Mouse (Mus musculus) forebrain, embryonic 10.5 days (tissue): ENCODE data around the gene Dnajb4. TPM values are rescaled to one million over a fixed set of nuclear protein-coding genes. Genes with fewer than 3 reads are reported as not detected.
A peak's percentile ranks its signal among the peaks of the same experiment; 100 is the strongest.
"Not testable (repeated sequence)": the region's sequence is repeated elsewhere in the genome, so short reads cannot be mapped to it uniquely, and the experiment has no call there.

Experiments used
- DNase-seq: peaks from one replicate; pipeline ENCODE4 v3.0.0-alpha.2; 2017; ENCODE audit warnings: low spot score; ENCODE audit errors: extremely low spot score
- H3K27ac ChIP-seq: fragments of 300-500 bp; sonication (generic); 2 replicates; pipeline ENCODE4 v1.5.1; 2016; ENCODE audit warnings: mild to moderate bottlenecking
- H3K27me3 ChIP-seq: fragments of 300-500 bp; sonication (generic); 2 replicates; pipeline ENCODE4 v1.6.1; 2016; ENCODE audit warnings: mild to moderate bottlenecking; ENCODE audit not compliant: poor library complexity, severe bottlenecking
- H3K36me3 ChIP-seq: fragments of 300-500 bp; sonication (generic); replicated peaks from 2 replicates; pipeline ENCODE4 v1.6.1; 2016; ENCODE audit warnings: mild to moderate bottlenecking, moderate library complexity
- H3K4me1 ChIP-seq: fragments of 300-500 bp; sonication (generic); 2 replicates; pipeline ENCODE4 v1.6.1; 2016
- H3K4me3 ChIP-seq: fragments of 300-500 bp; sonication (generic); 2 replicates; pipeline ENCODE4 v1.5.1; 2016; ENCODE audit warnings: mild to moderate bottlenecking, moderate library complexity
- H3K9me3 ChIP-seq: fragments of 300-500 bp; sonication (generic); 2 replicates; pipeline ENCODE4 v1.6.1; 2016; ENCODE audit warnings: mild to moderate bottlenecking, moderate library complexity
- WGBS: fragments of 180-500 bp; shearing (Covaris S2); methylation state at CpG from one replicate; pipeline ENCODE4 v1.1.7; 2016; 5-methylcytosine and 5-hydroxymethylcytosine counted together
- polyA plus RNA-seq: library from polyadenylated mRNA; unstranded; fragments of >200 nt; fragmentation: Nextera tagmentation; extraction: Ambion mirVana; gene quantifications from 2 replicates; pipeline ENCODE4 v1.2.1, GENCODE M21; 2016

Dnajb4 gene
- polyA plus RNA-seq, result 16.2 and 18.8 TPM in 2 replicates

DNA sequence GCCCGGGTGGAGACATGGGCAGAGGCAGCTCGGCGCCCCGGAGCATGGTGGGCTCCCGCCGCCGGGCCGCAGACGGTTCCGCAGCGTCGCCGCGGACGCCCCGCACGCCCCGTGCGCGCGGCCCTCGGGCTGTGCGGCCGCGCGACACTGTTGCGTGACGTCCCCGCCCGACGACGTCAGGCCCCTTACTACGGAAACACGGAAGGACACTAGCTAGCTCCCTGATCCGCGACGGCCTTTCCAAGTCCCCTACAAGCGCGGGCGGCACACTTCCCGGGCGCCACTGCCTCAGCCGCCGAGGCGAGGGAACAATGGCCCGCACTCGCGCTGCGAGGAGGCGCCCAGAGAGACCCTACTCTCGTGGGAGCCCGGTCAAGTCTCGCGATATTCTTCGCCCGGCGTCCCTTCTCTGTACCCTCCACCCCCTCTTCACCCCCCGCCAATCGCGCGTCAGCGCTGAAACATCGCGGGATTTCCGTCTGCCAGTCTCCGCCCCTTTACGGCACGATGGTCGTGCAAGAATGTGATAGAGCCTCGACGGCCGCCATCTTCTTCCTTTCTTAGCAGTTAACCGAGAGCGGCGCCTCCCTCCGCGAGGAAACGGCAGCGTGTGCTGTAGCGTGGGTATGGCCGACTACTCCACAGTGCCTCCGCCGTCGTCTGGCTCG is at the start of gene Dnajb4, which contains the start of gene Fubp1:
Dnajb4 (minus strand) TSS at position 336 of the 668 bp plus-strand sequence.
Fubp1 (plus strand) TSS at position 456 of the 668 bp plus-strand sequence.
- peak within 1 kb of the TSS; percentile 99 for H3K4me3 ChIP-seq
- WGBS, result under 1% methylated on average over 85 of the region's 85 CpGs
- H3K4me1 ChIP-seq, result peaks cover 38% of the 10 kb centered on the region
- no peaks in the 10 kb centered on the region for H3K9me3 ChIP-seq
- DNase-seq, result peak; percentile 100
- H3K36me3 ChIP-seq, result peaks cover 42% of the 10 kb centered on the region
- H3K27me3 ChIP-seq, result no peaks in the 10 kb centered on the region
- H3K27ac ChIP-seq, result peak within 1 kb of the TSS; percentile 100

DNA sequence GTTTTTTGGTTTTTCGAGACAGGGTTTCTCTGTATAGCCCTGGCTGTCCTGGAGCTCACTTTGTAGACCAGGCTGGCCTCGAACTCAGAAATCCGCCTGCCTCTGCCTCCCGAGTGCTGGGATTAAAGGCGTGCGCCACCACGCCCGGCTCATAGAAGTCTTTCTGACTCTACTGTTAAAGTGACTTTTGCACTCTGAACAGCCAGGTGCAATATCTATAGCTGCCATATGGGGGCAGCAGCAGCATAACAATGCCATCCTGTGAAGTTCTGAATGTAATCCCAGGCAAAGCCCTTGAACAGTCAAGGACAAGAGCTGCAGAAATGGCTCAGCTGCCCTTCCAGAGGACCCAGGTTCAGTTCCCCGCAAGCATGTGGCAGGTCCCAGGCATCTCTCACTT is 49.3 kb upstream of the Dnajb4 start:
- not testable (repeated sequence) for H3K27ac ChIP-seq, H3K9me3 ChIP-seq, H3K36me3 ChIP-seq, H3K4me3 ChIP-seq
- Histone ChIP-seq H3K27me3 (peaks cover 40% of the 10 kb centered on the region), H3K4me1 (peaks cover 18% of the 10 kb centered on the region)
- 48% methylated on average over 8 of the region's 9 CpGs for WGBS
- DNase-seq, result peak; percentile 70

DNA sequence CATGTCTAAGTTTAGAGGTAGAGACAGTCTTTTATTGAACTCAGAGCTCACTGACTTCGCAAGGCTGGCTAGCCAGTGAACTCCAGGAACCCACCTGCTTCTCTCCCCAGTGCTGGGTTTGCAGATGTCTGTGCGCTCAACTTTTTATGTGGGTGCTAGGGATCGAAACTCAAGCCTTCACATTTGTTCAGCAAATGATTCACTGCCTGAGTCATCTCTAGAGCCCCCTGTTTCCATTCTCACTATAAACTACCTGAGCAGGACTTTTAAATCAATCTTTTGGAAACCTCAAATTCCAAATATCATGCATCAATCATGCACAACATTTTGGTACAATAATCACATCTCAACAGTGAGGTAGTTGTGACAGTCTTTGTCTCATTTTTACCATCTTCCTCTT is 47.4 kb upstream of the Dnajb4 start:
- Histone ChIP-seq H3K27me3 (peaks cover 21% of the 10 kb centered on the region), H3K27ac (no peak overlapping the region), H3K36me3 (no peaks in the 10 kb centered on the region), H3K4me1 (peaks cover 13% of the 10 kb centered on the region), H3K9me3 (no peaks in the 10 kb centered on the region), H3K4me3 (no peak overlapping the region)
- DNase-seq, result no peak
- 90% methylated on average over 3 of the region's 3 CpGs for WGBS

DNA sequence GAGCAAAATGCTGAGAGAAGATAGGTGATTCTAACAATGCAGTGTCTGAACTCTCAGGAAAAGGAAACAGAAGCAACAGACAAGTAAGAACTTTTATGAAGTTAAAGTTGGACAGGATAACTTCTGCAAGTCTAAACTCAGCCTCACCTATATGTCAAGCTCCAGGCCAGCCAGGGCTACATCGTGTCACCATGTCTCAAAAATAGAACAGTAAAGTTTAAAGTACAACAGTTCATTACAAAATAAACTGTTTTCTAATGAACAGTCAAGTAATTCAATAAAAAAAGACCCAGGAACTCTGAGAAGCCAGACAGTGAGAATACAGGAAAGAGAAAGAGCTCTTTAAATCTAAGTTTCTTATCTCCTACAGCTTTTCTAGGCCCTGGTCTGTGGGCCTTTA is 40.4 kb upstream of the Dnajb4 start:
- H3K4me1 ChIP-seq, result no peaks in the 10 kb centered on the region
- H3K27ac ChIP-seq, result no peak overlapping the region
- 91% methylated on average over 1 of the region's 1 CpGs for WGBS
- H3K36me3 ChIP-seq, result no peaks in the 10 kb centered on the region
- no peak overlapping the region for H3K4me3 ChIP-seq
- no peaks in the 10 kb centered on the region for H3K9me3 ChIP-seq
- no peaks in the 10 kb centered on the region for H3K27me3 ChIP-seq
- no peak for DNase-seq

DNA sequence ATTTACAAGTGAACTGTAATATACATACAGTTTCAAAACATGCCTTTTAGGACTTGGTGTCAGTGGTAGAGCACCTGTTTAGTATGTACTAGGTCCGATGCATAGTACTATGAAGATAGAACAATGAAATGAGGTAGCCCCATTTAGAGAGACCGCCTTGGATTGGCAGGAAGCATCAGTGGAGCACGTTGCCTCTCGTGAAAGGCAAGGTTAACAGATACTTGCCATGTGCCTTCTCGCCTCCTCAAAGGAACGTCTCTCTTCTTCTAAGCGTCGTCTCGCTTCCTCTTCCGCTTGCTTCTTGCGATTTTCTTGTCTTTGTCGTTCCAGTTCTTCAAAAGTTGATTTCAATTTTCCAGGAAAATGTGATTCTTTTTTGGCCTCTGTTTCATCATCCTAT is 37.6 kb upstream of the Dnajb4 start:
- H3K36me3 ChIP-seq, result peaks cover 5% of the 10 kb centered on the region; the same call in 1 of the 2 replicates
- DNase-seq, result no peak
- WGBS, result 90% methylated on average over 12 of the region's 12 CpGs
- no peak overlapping the region for H3K4me3 ChIP-seq
- H3K27me3 ChIP-seq, result no peaks in the 10 kb centered on the region
- no peaks in the 10 kb centered on the region for H3K9me3 ChIP-seq
- no peaks in the 10 kb centered on the region for H3K4me1 ChIP-seq
- H3K27ac ChIP-seq, result no peak overlapping the region

DNA sequence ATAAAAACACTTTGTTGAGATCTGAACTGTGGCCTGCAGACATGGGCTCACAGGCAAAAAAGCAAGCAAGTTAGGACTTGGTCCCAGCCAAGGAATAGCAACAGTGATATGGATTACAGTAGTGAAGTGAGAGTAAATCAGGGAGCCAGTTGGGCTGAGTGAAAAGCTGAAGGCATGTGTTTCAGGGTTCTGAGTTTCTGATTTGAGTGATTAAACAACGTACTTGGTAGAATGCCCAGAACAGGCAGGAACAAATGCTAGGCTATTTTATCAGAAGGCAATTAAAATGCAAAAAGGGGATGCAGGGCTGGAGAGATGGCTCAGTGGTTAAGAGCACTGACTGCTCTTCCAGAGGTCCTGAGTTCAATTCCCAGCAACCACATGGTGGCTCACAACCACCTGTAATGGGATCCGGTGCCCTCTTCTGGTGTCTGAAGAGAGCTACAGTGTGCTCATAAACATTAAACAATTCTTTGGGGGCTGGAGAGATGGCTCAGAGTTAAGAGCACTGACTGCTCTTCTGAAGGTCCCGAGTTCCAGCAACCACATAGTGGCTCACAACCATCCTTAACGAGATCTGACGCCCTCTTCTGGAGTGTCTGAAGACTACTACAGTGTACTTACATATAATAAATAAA is 35.3 kb upstream of the Dnajb4 start:
- Histone ChIP-seq H3K27me3 (no peaks in the 10 kb centered on the region), H3K36me3 (peaks cover 10% of the 10 kb centered on the region), H3K4me3 (no peak overlapping the region), H3K9me3 (no peaks in the 10 kb centered on the region), H3K27ac (no peak overlapping the region), H3K4me1 (no peaks in the 10 kb centered on the region)
- DNase-seq, result no peak
- 81% methylated on average over 5 of the region's 5 CpGs for WGBS

DNA sequence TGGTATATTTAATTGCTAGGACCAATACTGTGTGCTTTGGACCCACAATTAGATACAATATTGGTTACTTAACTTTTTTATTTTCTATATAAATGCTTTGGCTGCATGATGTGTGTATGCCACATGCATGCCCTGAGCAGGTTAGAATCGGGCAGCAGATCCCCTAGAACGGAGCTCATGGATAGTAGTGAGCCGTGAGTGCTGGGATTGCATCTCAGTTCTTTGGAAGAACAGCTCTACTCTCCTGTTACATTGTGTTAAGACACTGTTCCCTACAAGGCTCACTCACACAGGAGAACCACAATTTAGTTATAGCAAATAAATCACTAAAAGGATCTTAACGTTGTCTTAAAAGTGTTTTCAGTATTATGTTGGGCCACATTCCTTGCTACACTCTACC is 33.2 kb upstream of the Dnajb4 start:
- WGBS, result 83% methylated on average over 4 of the region's 4 CpGs
- Histone ChIP-seq H3K36me3 (peaks cover 30% of the 10 kb centered on the region), H3K27me3 (no peaks in the 10 kb centered on the region), H3K4me3 (no peak overlapping the region), H3K9me3 (no peaks in the 10 kb centered on the region), H3K27ac (no peak overlapping the region), H3K4me1 (no peaks in the 10 kb centered on the region)
- DNase-seq, result no peak

DNA sequence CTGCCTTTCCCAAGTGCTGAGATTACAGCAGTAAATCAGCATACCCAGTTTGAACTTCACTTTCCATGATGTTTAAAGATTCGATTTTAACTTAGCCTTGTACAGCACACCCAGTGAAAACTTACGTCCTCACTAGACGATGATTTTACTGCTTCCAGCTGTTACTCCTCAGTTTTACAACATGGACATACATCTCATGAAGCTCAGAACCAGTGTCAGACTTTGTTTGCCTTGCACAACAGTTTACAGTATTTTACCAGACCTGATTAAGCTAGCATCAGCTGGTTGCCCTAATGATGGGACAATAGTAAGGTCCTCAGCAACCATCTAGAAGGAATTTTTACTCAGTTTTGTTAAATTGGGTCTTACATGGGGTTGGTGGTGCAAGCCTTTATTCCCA is 31.0 kb upstream of the Dnajb4 start:
- Histone ChIP-seq H3K27me3 (no peaks in the 10 kb centered on the region), H3K4me3 (no peak overlapping the region), H3K27ac (no peak overlapping the region), H3K4me1 (no peaks in the 10 kb centered on the region), H3K36me3 (peaks cover 52% of the 10 kb centered on the region), H3K9me3 (no peaks in the 10 kb centered on the region)
- WGBS, result 83% methylated on average over 3 of the region's 3 CpGs
- DNase-seq, result no peak

DNA sequence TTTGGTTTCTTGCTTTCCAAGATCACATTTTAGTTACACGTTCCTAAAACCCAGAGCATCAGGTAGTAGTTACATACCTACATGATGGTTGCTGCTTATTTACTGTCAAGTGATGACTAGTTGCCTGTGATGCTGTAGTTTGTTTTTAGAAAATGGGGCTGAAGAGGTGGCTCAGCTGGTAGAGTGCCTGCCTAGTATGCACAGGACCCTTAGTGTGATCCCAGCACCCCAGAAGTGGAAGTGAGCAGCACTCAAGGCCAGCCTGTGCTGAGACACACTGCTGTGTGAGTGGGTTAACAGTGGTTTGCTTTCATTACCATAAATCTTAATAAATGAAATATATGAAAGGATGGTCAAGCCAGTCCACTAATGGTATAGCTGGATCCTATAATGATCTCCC is 29.5 kb upstream of the Dnajb4 start:
- no peak overlapping the region for H3K27ac ChIP-seq
- no peaks in the 10 kb centered on the region for H3K9me3 ChIP-seq
- peaks cover 63% of the 10 kb centered on the region for H3K36me3 ChIP-seq
- H3K4me1 ChIP-seq, result no peaks in the 10 kb centered on the region
- no peak for DNase-seq
- 97% methylated on average over 1 of the region's 1 CpGs for WGBS
- no peaks in the 10 kb centered on the region for H3K27me3 ChIP-seq
- H3K4me3 ChIP-seq, result no peak overlapping the region

DNA sequence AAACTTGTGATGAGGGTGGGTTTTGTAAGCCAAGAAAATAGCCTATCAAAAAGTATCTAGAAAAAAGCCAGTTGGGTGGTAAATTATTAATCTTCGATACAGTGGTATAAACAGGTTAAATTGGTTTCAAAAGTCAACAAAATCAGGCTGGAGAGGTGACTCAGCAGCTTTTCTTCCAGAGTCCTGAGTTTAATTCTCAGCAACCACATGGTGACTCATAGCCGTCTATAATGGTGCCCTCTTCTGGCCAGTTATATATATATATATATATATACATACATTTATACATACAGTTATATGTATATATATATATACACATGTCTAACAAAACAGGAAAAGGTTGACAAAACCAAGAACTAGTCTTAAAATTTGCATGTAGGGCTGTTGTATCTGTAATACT is 28.7 kb upstream of the Dnajb4 start:
- Histone ChIP-seq H3K36me3 (peaks cover 70% of the 10 kb centered on the region), H3K9me3 (no peaks in the 10 kb centered on the region), H3K4me3 (no peak overlapping the region), H3K27ac (no peak overlapping the region), H3K27me3 (no peaks in the 10 kb centered on the region), H3K4me1 (no peaks in the 10 kb centered on the region)
- WGBS, result 78% methylated on average over 2 of the region's 2 CpGs
- DNase-seq, result no peak

DNA sequence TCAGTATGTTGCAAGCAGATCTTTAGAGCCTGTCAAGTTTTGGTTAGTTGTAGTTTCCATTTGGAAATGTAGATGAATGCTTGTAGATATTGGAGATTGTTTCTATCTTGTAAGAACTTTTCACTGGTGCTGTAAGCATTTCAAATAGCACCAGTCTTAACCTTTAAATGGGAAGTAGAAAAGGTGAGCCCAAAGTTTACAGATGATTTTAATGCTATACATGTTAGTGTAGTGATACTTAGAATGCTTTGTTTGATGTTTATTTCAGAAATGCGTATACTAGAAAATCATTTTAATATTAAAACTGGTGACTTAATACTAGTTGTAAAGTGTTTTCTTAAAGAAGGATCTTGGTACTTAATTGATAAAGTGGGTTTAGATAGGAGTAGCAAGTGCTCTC is 25.7 kb upstream of the Dnajb4 start:
- Histone ChIP-seq H3K36me3 (peaks cover 99% of the 10 kb centered on the region), H3K4me1 (no peaks in the 10 kb centered on the region), H3K27ac (no peak overlapping the region), H3K27me3 (no peaks in the 10 kb centered on the region), H3K9me3 (no peaks in the 10 kb centered on the region), H3K4me3 (no peak overlapping the region)
- DNase-seq, result no peak
- 96% methylated on average over 1 of the region's 1 CpGs for WGBS

DNA sequence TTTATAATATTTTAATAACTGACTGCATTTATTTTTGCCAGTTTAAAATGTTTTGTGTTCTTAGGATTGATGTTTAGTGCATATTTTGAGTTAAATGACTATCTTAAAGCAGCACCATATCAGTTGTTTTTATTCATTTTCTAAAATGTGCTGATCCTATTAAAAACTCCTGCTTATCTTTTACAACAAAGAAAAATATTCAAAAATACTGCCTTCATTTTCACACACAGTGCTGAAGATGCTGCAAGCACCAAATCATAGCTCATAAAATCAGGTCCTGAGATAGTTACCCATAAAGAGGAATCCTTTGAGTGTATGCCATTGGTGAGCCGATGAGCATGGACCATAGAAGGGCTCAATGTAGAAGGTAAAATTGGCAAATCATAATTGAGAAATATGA is 25.1 kb upstream of the Dnajb4 start:
- Histone ChIP-seq H3K36me3 (peaks cover 99% of the 10 kb centered on the region), H3K27ac (no peak overlapping the region), H3K9me3 (no peaks in the 10 kb centered on the region), H3K4me1 (no peaks in the 10 kb centered on the region), H3K4me3 (no peak overlapping the region), H3K27me3 (no peaks in the 10 kb centered on the region)
- WGBS, result 98% methylated on average over 1 of the region's 1 CpGs
- no peak for DNase-seq

DNA sequence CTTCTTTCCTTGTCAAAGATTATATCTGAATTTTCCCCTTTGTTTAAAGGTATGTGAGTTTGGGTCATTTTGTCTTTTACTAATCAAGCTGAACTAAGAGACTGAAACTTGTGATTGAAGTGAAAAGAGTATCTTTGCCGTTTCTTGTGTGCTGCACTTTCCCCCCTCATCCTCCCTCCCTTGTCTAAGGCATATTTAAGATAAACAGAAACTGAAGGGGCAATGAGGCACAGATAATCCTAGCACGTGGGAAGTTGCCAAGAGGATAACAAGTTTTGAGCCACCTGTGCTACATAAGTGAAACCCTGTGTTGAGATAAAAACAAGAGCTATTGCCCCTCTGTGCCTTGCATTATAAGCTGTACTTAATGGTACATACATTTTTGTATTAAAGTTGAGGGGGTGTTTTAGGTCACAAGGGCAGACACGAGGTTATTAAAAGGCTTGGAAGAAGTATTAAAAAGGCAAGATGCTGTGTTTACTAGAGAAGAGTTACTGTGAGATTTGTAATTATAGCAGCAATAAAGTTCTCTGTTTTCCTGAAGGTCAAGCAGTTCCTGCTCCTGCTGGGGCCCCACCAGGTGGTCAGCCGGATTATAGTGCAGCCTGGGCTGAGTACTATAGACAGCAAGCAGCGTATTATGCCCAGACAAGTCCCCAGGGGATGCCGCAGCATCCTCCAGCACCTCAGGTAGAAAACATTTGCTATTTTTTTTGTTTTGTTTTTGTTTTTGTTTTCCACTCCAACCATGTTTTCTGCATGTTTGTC is 21.4 kb upstream of the Dnajb4 start:
- no peak overlapping the region for H3K27ac ChIP-seq
- peaks cover 100% of the 10 kb centered on the region for H3K36me3 ChIP-seq
- H3K27me3 ChIP-seq, result no peaks in the 10 kb centered on the region
- H3K4me1 ChIP-seq, result no peaks in the 10 kb centered on the region
- no peaks in the 10 kb centered on the region for H3K9me3 ChIP-seq
- WGBS, result 72% methylated on average over 6 of the region's 6 CpGs
- no peak overlapping the region for H3K4me3 ChIP-seq
- no peak for DNase-seq
